Mouse (Mus musculus) neural tube, embryonic 12.5 days (tissue): Measurements from ENCODE around the gene Rps6ka4. TPM values are rescaled to one million over a fixed set of nuclear protein-coding genes. Genes with fewer than 3 reads are reported as not detected.

ENCODE experiments used
- ATAC-seq: fragments of 200-750 bp; cut with Nextera tagmentation; 2 replicates; pipeline ENCODE4 v1.8.0; 2017; ENCODE audit warnings: low read depth, mild to moderate bottlenecking, moderate TSS enrichment, moderate library complexity; ENCODE audit not compliant: low FRiP score
- H3K27ac ChIP-seq: fragments of 300-500 bp; sonication (generic); 2 replicates; pipeline ENCODE4 v1.5.1; 2016
- H3K27me3 ChIP-seq: fragments of 300-500 bp; sonication (generic); replicated peaks from 2 replicates; pipeline ENCODE4 v1.6.1; 2016; ENCODE audit warnings: mild to moderate bottlenecking
- H3K36me3 ChIP-seq: fragments of 300-500 bp; sonication (generic); 2 replicates; pipeline ENCODE4 v1.6.1; 2016; ENCODE audit warnings: mild to moderate bottlenecking
- H3K4me1 ChIP-seq: fragments of 300-500 bp; sonication (generic); 2 replicates; pipeline ENCODE4 v1.6.1; 2016
- H3K4me2 ChIP-seq: fragments of 300-500 bp; sonication (generic); replicated peaks from 2 replicates; pipeline ENCODE4 v1.6.1; 2016; ENCODE audit warnings: mild to moderate bottlenecking
- H3K4me3 ChIP-seq: fragments of 300-500 bp; sonication (generic); 2 replicates; pipeline ENCODE4 v1.5.1; 2016
- H3K9ac ChIP-seq: fragments of 300-500 bp; sonication (generic); 2 replicates; pipeline ENCODE4 v1.6.1; 2016; ENCODE audit warnings: mild to moderate bottlenecking
- H3K9me3 ChIP-seq: fragments of 300-500 bp; sonication (generic); 2 replicates; pipeline ENCODE4 v1.6.1; 2016; ENCODE audit warnings: mild to moderate bottlenecking
- WGBS: fragments of 180-500 bp; shearing (Covaris S2); methylation state at CpG from one replicate; pipeline ENCODE4 v1.1.7; 2016; 5-methylcytosine and 5-hydroxymethylcytosine counted together
- polyA plus RNA-seq: library from polyadenylated mRNA; unstranded; fragments of >200 nt; fragmentation: Nextera tagmentation; extraction: Ambion mirVana; gene quantifications from 2 replicates; pipeline ENCODE4 v1.2.1, GENCODE M21; 2016

Gene Rps6ka4
- polyA plus RNA-seq, 1 experiment from 2014 or later, result 9.3 TPM

DNA sequence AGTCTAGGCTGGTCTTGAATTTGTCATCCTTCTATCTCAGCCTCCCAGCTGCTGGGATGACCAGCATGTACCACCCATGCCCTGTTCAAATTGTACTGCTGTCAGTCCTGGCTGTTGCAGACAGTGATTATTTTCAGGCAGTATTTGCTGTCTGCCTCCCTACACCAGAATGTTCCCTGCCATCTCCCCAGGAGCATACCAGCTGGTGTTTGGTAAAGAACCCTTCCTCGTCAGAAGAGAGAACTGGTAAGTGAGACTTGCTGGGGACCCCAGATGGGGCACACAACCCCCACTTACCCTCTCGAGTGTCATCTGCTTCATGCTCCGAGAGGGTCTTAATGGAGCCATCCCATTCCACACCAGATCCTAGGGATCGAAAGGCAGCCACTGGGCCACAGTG is 5.6 kb upstream of the Rps6ka4 start:
- no peaks in the 10 kb centered on the region for H3K9me3 ChIP-seq
- WGBS, result 73% methylated on average over 4 of the region's 4 CpGs
- H3K27me3 ChIP-seq, result peaks cover 72% of the 10 kb centered on the region
- no peak overlapping the region for H3K9ac ChIP-seq
- H3K27ac ChIP-seq, result no peak overlapping the region
- peaks cover 11% of the 10 kb centered on the region for H3K4me1 ChIP-seq
- ATAC-seq, result no peak
- H3K36me3 ChIP-seq, result no peaks in the 10 kb centered on the region
- no peak overlapping the region for H3K4me2 ChIP-seq
- H3K4me3 ChIP-seq, result no peak overlapping the region

DNA sequence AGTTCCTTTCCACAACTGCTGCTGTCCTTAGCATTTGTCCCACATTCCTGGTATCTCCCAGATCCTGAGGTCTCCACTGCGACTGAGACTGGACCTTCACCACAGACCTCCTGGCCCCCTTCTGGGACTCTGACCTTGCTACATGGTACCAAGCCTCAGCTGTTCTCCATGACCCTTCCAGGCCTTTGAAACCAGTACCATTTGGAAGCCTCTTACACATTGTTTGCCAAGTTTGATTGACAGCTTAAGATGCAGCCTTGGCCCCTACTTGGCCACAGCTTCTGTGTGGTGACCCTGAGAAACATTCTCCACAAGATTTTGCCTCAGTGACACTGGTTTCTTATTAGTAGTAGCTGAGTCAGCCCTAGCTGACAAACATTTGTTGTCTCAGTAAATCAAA is 1.9 kb upstream of the Rps6ka4 start:
- Histone ChIP-seq H3K27ac (no peak overlapping the region), H3K4me3 (no peak overlapping the region), H3K9ac (no peak overlapping the region), H3K4me2 (no peak overlapping the region), H3K36me3 (no peaks in the 10 kb centered on the region), H3K9me3 (no peaks in the 10 kb centered on the region), H3K4me1 (peaks cover 20% of the 10 kb centered on the region), H3K27me3 (peaks cover 73% of the 10 kb centered on the region)
- WGBS, result 70% methylated on average over 1 of the region's 1 CpGs
- no peak for ATAC-seq

- Histone ChIP-seq H3K36me3 (no peaks in the 10 kb centered on the region), H3K27me3 (peaks cover 62% of the 10 kb centered on the region), H3K9me3 (no peaks in the 10 kb centered on the region), H3K9ac (no peak overlapping the region), H3K27ac (no peak overlapping the region), H3K4me2 (peak overlapping the region; percentile 99), H3K4me3 (no peak overlapping the region), H3K4me1 (peaks cover 20% of the 10 kb centered on the region)
- ATAC-seq, result no peak
- WGBS, result 11% methylated on average over 3 of the region's 3 CpGs
Measured at GRCm38 (mm10) chr19:6841292-6841597, 809 bp upstream of the Rps6ka4 start.

DNA sequence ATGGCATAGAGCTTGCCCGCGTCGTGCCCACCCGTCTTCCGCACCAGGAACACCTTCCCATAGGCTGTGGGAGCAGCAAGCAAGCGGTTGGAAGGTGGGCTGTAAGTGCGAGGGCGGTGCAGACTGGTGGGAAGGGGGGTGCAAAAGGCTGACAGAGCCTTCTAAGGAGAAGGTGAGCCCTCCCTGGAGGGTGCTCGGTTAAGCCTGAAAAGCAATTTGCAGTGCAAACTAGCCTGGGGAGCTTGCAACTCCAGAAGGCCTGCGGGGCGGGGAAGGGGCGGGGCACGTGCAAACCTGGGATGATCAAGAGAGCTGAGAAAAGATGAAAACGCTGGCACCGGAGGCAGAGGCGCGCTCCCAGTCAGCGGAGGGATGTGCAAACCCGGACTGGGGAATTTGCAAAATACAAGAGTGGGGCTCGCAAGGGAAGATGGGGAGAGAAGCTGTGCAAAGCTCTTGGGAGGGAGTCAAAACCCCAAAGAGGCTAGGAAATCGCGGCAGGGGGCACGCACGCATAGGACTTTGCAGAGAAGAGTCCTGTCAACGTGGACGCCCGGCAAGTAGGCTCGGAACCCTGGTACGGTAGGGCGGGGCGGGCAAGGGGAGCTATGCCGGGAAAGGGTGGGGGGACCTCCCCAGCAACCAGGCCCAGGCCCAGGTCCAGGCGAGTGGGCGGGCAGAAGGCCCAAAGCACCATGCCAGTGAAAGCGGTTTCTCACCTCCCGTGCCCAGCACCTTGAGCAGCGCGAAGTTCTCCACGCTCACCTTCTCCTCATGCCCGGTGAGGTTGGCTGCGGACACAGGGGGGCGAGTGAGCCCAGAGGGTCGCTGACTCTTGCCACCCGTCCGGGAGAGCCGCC is 591 bp downstream of the Rps6ka4 start:
- Histone ChIP-seq H3K36me3 (no peaks in the 10 kb centered on the region), H3K4me3 (peak overlapping the region; percentile 59), H3K4me2 (peak overlapping the region; percentile 99), H3K4me1 (peaks cover 20% of the 10 kb centered on the region), H3K9me3 (no peaks in the 10 kb centered on the region), H3K9ac (peak overlapping the region; percentile 75), H3K27me3 (peaks cover 54% of the 10 kb centered on the region), H3K27ac (no peak overlapping the region)
- under 1% methylated on average over 46 of the region's 46 CpGs for WGBS
- no peak; the same call in 1 of the 2 replicates for ATAC-seq

- 87% methylated on average over 8 of the region's 8 CpGs for WGBS
- Histone ChIP-seq H3K4me2 (no peak overlapping the region), H3K4me3 (no peak overlapping the region), H3K27me3 (peaks cover 52% of the 10 kb centered on the region), H3K36me3 (no peaks in the 10 kb centered on the region), H3K4me1 (peaks cover 19% of the 10 kb centered on the region), H3K9me3 (no peaks in the 10 kb centered on the region), H3K9ac (no peak overlapping the region), H3K27ac (no peak overlapping the region)
- no peak for ATAC-seq
Measured at GRCm38 (mm10) chr19:6832363-6832762, 8.1 kb downstream of the Rps6ka4 start.

DNA sequence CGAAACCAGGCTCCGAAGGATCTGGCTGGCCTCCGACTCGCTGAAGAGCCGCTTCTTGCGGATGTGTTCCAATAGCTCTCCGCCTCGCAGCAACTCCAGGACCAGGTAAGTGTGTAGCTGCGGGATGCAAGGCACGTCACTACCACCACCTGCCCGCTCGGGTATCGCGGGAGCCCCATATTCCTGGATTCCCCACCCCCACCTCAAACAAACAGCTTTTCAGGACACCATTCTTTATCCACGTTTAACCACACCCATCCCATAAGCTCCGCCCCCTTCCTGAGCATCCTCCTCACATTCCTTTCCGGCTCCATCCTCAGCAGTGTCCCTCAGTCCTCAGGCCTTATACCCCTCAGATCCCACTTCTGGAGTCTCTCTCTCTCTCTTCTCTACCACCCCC is 9.1 kb downstream of the Rps6ka4 start:
- Histone ChIP-seq H3K9ac (peak overlapping the region; percentile 40), H3K27ac (no peak overlapping the region), H3K27me3 (peaks cover 52% of the 10 kb centered on the region), H3K36me3 (no peaks in the 10 kb centered on the region), H3K4me3 (peak overlapping the region; percentile 26), H3K9me3 (no peaks in the 10 kb centered on the region), H3K4me1 (peaks cover 19% of the 10 kb centered on the region), H3K4me2 (peak overlapping the region; percentile 61)
- 4% methylated on average over 17 of the region's 17 CpGs for WGBS
- no peak for ATAC-seq

DNA sequence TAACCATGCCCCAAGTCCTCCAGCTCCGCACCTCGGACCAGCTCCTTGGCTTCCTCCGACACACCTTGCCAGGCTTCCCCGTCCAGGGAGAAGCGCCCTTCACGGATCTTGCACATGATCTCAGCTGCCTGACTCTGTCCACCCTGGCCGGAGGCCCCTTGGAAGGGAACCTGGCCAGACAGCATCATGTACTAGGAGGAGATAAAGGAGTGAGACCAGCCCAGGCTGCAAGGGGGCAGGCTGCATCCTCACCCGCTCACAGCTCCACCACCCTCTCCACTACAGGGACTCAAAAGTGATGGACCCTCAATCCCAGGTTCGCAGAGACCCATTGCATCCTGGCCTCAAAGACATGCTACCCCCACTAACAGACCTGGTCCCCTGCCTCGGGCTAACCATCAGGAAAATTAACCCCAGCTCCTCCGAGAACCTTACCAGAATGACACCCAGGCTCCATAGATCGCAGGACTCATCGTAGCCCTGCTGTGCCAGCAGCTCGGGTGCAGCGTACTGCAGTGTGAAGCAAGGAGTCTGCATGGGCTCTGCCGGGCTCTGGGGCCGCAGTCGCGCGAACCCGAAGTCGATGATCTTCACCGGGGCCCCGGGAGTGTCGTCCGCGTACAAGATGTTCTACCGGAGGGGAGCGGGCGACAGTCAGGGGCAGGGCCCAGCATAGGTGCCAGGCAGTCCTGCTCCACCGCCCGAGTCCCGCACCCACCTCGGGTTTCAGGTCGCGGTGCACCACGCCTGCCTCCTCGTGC is 9.7 kb downstream of the Rps6ka4 start:
- 2% methylated on average over 38 of the region's 38 CpGs for WGBS
- peaks cover 19% of the 10 kb centered on the region for H3K4me1 ChIP-seq
- H3K9me3 ChIP-seq, result no peaks in the 10 kb centered on the region
- H3K4me3 ChIP-seq, result peak overlapping the region; percentile 26
- 0 out of 2 replicates have a peak, but pooled peaks have one; percentile 21 for ATAC-seq
- H3K36me3 ChIP-seq, result no peaks in the 10 kb centered on the region
- peak overlapping the region; percentile 40 for H3K9ac ChIP-seq
- H3K4me2 ChIP-seq, result peak overlapping the region; percentile 61
- no peak overlapping the region for H3K27ac ChIP-seq
- H3K27me3 ChIP-seq, result peaks cover 52% of the 10 kb centered on the region

DNA sequence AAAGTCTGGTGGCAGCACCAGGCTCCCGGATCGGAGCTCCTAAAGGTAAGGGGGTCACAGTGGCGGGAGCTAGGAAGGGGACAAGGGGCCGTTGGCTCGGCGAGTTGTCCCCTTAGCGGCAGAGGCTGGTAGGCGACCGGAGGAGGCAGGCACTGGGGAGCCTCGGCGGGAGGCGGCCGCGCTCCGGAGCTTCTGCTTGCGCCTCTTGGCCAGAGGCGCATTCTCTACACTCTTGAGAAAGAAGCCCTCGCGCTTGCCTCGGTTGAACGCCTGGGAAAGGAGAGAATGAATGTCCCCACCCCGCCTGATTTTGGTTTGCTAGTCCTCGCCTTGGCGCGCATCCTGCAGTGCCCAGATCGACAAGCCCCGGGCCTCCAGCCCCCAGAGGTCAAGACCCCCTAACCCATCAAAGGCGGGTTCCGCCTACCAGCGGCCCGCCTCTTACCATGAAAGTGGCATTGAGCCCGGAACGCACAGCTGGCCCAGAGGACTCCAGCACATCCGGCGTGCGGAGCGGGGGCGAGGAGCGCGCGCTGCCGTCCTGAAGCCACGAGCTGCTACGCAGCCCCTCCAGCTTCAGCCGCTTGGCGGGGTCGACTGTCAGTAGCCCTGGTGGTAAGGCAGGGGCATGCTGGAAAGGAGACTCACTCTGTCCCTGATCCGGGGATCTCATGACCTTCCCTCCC is 10.4 kb downstream of the Rps6ka4 start:
- Histone ChIP-seq H3K4me3 (peak overlapping the region; percentile 26), H3K9ac (0 out of 2 replicates have a peak overlapping the region, but pooled peaks have one; percentile 29), H3K27ac (no peak overlapping the region), H3K36me3 (no peaks in the 10 kb centered on the region), H3K4me2 (peak overlapping the region; percentile 61), H3K27me3 (peaks cover 52% of the 10 kb centered on the region), H3K4me1 (peaks cover 19% of the 10 kb centered on the region), H3K9me3 (no peaks in the 10 kb centered on the region)
- WGBS, result 2% methylated on average over 48 of the region's 48 CpGs
- no peak for ATAC-seq

DNA sequence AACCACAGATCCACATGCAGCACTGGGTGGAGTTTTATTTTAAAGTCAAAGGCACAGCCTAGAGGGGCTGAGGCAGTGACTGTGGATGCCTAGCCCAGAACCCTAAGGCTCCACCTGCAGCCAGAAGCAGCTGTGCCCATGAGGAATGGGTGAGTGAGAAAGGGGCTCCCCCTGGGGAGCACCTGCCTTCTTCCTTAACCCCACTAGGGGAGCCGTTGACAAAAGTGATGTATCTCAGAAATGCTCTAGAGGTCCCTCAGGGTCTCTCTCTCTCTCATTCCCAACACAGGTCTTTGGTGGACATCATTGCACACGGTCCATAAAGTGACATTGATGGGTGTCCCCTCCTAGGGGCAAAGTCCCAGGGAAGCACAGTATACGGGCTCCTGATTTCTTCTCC is 11.4 kb downstream of the Rps6ka4 start:
- Histone ChIP-seq H3K4me3 (no peak overlapping the region), H3K36me3 (no peaks in the 10 kb centered on the region), H3K9me3 (no peaks in the 10 kb centered on the region), H3K4me1 (peaks cover 19% of the 10 kb centered on the region), H3K4me2 (no peak overlapping the region; the same call in 1 of the 2 replicates), H3K27me3 (peaks cover 52% of the 10 kb centered on the region), H3K9ac (no peak overlapping the region), H3K27ac (no peak overlapping the region)
- no peak for ATAC-seq
- 13% methylated on average over 3 of the region's 3 CpGs for WGBS

DNA sequence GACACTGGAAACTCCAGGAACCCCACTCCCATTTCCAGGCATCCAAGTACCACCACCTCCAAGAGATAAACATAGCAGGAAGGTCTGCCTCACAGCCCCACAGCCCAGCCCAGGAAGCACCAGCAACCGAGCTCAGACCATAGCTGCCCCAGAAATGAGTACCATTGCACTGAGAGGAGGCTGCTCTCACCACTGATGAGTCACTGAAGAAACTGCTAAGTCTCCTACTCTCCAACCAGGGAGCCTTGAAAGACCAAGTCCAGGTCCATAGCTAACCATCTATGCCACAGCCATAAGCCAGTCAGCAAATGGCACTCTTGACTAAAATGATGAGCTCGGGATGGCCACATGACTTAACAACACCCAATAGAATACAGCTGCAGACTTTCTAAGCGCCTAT is 13.8 kb downstream of the Rps6ka4 start:
- 82% methylated on average over 3 of the region's 3 CpGs for WGBS
- Histone ChIP-seq H3K36me3 (no peaks in the 10 kb centered on the region), H3K9me3 (no peaks in the 10 kb centered on the region), H3K27me3 (peaks cover 38% of the 10 kb centered on the region), H3K4me2 (no peak overlapping the region), H3K9ac (no peak overlapping the region), H3K4me3 (no peak overlapping the region), H3K4me1 (peaks cover 19% of the 10 kb centered on the region), H3K27ac (no peak overlapping the region)
- no peak for ATAC-seq

GRCm38 (mm10) chr19:6825384-6825783 is 15.1 kb downstream of the Rps6ka4 start:
- Histone ChIP-seq H3K9ac (no peak overlapping the region), H3K9me3 (0 out of 2 replicates have a peak, but pooled peaks cover 3% of the 10 kb centered on the region), H3K4me1 (peaks cover 7% of the 10 kb centered on the region), H3K36me3 (no peaks in the 10 kb centered on the region), H3K27me3 (peaks cover 25% of the 10 kb centered on the region), H3K4me3 (no peak overlapping the region), H3K4me2 (no peak overlapping the region), H3K27ac (no peak overlapping the region)
- ATAC-seq, result no peak
- 87% methylated on average over 6 of the region's 6 CpGs for WGBS
